Mouse (Mus musculus): ENCODE results near the gene Pacrg.

GRCm38 (mm10) chr17:10416101-10416500 is 424.0 kb downstream of the Pacrg start:
- no peak for TF ChIP-seq CTCF (IDR thresholded peaks at IDR 0.05; ENCODE audit: low read depth)
- no peak for TF ChIP-seq EP300 (optimal IDR thresholded peaks at IDR 0.05)

All from stomach, postnatal 0 days (tissue).